Mouse (Mus musculus) midbrain, embryonic 15.5 days (tissue): ENCODE data around the gene Oprd1. TPM values are rescaled to one million over a fixed set of nuclear protein-coding genes. Genes with fewer than 3 reads are reported as not detected.

Experiments used
- ATAC-seq: fragments of 200-750 bp; cut with Nextera tagmentation; replicated peaks from 2 replicates; pipeline ENCODE4 v1.8.0; 2017; ENCODE audit warnings: moderate TSS enrichment
- H3K27ac ChIP-seq: fragments of 300-500 bp; sonication (generic); 2 replicates; pipeline ENCODE4 v1.5.1; 2015; ENCODE audit warnings: mild to moderate bottlenecking, inconsistent platforms
- H3K27me3 ChIP-seq: fragments of 300-500 bp; sonication (generic); replicated peaks from 2 replicates; pipeline ENCODE4 v1.6.1; 2015; ENCODE audit warnings: inconsistent platforms
- H3K36me3 ChIP-seq: fragments of 300-500 bp; sonication (generic); replicated peaks from 2 replicates; pipeline ENCODE4 v1.6.1; 2015; ENCODE audit warnings: inconsistent platforms
- H3K4me1 ChIP-seq: fragments of 300-500 bp; sonication (generic); 2 replicates; pipeline ENCODE4 v1.6.1; 2015; ENCODE audit warnings: inconsistent platforms
- H3K4me2 ChIP-seq: fragments of 300-500 bp; sonication (generic); 2 replicates; pipeline ENCODE4 v1.6.1; 2015; ENCODE audit warnings: inconsistent platforms, mild to moderate bottlenecking, moderate library complexity
- H3K4me3 ChIP-seq: fragments of 300-500 bp; sonication (generic); 2 replicates; pipeline ENCODE4 v1.5.1; 2015; ENCODE audit warnings: mild to moderate bottlenecking, inconsistent platforms
- H3K9ac ChIP-seq: fragments of 300-500 bp; sonication (generic); 2 replicates; pipeline ENCODE4 v1.6.1; 2015; ENCODE audit warnings: mild to moderate bottlenecking, inconsistent platforms
- H3K9me3 ChIP-seq: fragments of 300-500 bp; sonication (generic); 2 replicates; pipeline ENCODE4 v1.6.1; 2016; ENCODE audit warnings: inconsistent platforms
- whole genome bisulfite sequencing: fragments of 180-500 bp; shearing (Covaris S2); methylation state at CpG from one replicate; pipeline ENCODE4 v1.1.7; 2015; ENCODE audit warnings: mixed read lengths; 5-methylcytosine and 5-hydroxymethylcytosine counted together
- polyA plus RNA-seq: library from polyadenylated mRNA; unstranded; fragments of >200 nt; fragmentation: Nextera tagmentation; extraction: Ambion mirVana; gene quantifications from 2 replicates; pipeline ENCODE4 v1.2.1, GENCODE M21; 2015

Gene Oprd1
- polyA plus RNA-seq, 1 experiment from 2014 or later = 0.48 TPM

- Histone ChIP-seq H3K9me3 (no peaks in the 10 kb centered on the region), H3K36me3 (no peaks in the 10 kb centered on the region), H3K27ac (no peak overlapping the region), H3K4me2 (no peak overlapping the region), H3K9ac (no peak overlapping the region), H3K4me3 (no peak overlapping the region), H3K4me1 (no peaks in the 10 kb centered on the region), H3K27me3 (no peaks in the 10 kb centered on the region)
- ATAC-seq = no peak
- 30% methylated on average over 3 of the region's 3 CpGs for WGBS
Measured at GRCm38 (mm10) chr4:132101152-132101551, 43.1 kb downstream of the Oprd1 start.

GRCm38 (mm10) chr4:132099548-132099947, 44.7 kb downstream of the Oprd1 start:
- ATAC-seq = no peak
- no peaks in the 10 kb centered on the region for H3K27me3 ChIP-seq
- H3K36me3 ChIP-seq = no peaks in the 10 kb centered on the region
- no peak overlapping the region for H3K27ac ChIP-seq
- no peaks in the 10 kb centered on the region for H3K4me1 ChIP-seq
- H3K9ac ChIP-seq = no peak overlapping the region
- no peak overlapping the region for H3K4me3 ChIP-seq
- no peaks in the 10 kb centered on the region for H3K9me3 ChIP-seq
- H3K4me2 ChIP-seq = no peak overlapping the region
- 74% methylated on average over 5 of the region's 5 CpGs for WGBS

- Histone ChIP-seq H3K4me3 (no peak overlapping the region), H3K4me2 (no peak overlapping the region), H3K36me3 (no peaks in the 10 kb centered on the region), H3K27ac (no peak overlapping the region), H3K9ac (no peak overlapping the region), H3K9me3 (no peaks in the 10 kb centered on the region), H3K4me1 (no peaks in the 10 kb centered on the region), H3K27me3 (no peaks in the 10 kb centered on the region)
- WGBS = 69% methylated on average over 7 of the region's 7 CpGs
- ATAC-seq = no peak
Measured at GRCm38 (mm10) chr4:132095043-132095442, 49.2 kb downstream of the Oprd1 start.

GRCm38 (mm10) chr4:132093928-132094327, 50.4 kb downstream of the Oprd1 start:
- no peaks in the 10 kb centered on the region for H3K9me3 ChIP-seq
- WGBS = 91% methylated on average over 5 of the region's 5 CpGs
- H3K4me2 ChIP-seq = no peak overlapping the region
- H3K27me3 ChIP-seq = no peaks in the 10 kb centered on the region
- no peak for ATAC-seq
- no peaks in the 10 kb centered on the region for H3K36me3 ChIP-seq
- H3K27ac ChIP-seq = no peak overlapping the region
- no peaks in the 10 kb centered on the region for H3K4me1 ChIP-seq
- H3K4me3 ChIP-seq = no peak overlapping the region
- no peak overlapping the region for H3K9ac ChIP-seq

- no peak overlapping the region for H3K9ac ChIP-seq
- H3K27ac ChIP-seq = no peak overlapping the region
- H3K4me1 ChIP-seq = no peaks in the 10 kb centered on the region
- no peak overlapping the region for H3K4me3 ChIP-seq
- ATAC-seq = no peak
- H3K4me2 ChIP-seq = no peak overlapping the region
- no peaks in the 10 kb centered on the region for H3K27me3 ChIP-seq
- 79% methylated on average over 6 of the region's 6 CpGs for WGBS
- no peaks in the 10 kb centered on the region for H3K36me3 ChIP-seq
- H3K9me3 ChIP-seq = no peaks in the 10 kb centered on the region
Measured at GRCm38 (mm10) chr4:132093136-132093535, 51.1 kb downstream of the Oprd1 start.

- no peaks in the 10 kb centered on the region for H3K27me3 ChIP-seq
- H3K9me3 ChIP-seq = no peaks in the 10 kb centered on the region
- H3K36me3 ChIP-seq = no peaks in the 10 kb centered on the region
- no peak overlapping the region for H3K4me3 ChIP-seq
- no peak for ATAC-seq
- H3K27ac ChIP-seq = no peak overlapping the region
- 20% methylated on average over 7 of the region's 7 CpGs for WGBS
- no peak overlapping the region for H3K4me2 ChIP-seq
- H3K4me1 ChIP-seq = no peaks in the 10 kb centered on the region
- no peak overlapping the region for H3K9ac ChIP-seq
Measured at GRCm38 (mm10) chr4:132088921-132089320, 55.4 kb downstream of the Oprd1 start.

GRCm38 (mm10) chr4:132085114-132085513, 59.2 kb downstream of the Oprd1 start:
- H3K4me3 ChIP-seq = no peak overlapping the region
- WGBS = 78% methylated on average over 7 of the region's 7 CpGs
- ATAC-seq = no peak

GRCm38 (mm10) chr4:132080492-132080983, 63.7 kb downstream of the Oprd1 start:
- ATAC-seq = no peak

More at GRCm38 (mm10) chr4:132085114-132085513, 59.2 kb downstream of the Oprd1 start:
- no peaks in the 10 kb centered on the region for H3K4me1 ChIP-seq
- no peak overlapping the region for H3K9ac ChIP-seq
- H3K27me3 ChIP-seq = 0 out of 2 replicates have a peak, but pooled peaks cover 1% of the 10 kb centered on the region
- no peak overlapping the region for H3K4me2 ChIP-seq
- H3K36me3 ChIP-seq = no peaks in the 10 kb centered on the region
- H3K9me3 ChIP-seq = no peaks in the 10 kb centered on the region
- no peak overlapping the region for H3K27ac ChIP-seq

GRCm38 (mm10) chr4:132079555-132080275, 64.6 kb downstream of the Oprd1 start:
- Histone ChIP-seq H3K27me3 (peaks cover 10% of the 10 kb centered on the region), H3K4me1 (peaks cover 14% of the 10 kb centered on the region), H3K27ac (no peak overlapping the region), H3K9me3 (no peaks in the 10 kb centered on the region), H3K4me3 (no peak overlapping the region), H3K36me3 (no peaks in the 10 kb centered on the region), H3K4me2 (no peak overlapping the region), H3K9ac (no peak overlapping the region)
- no peak for ATAC-seq
- WGBS = 10% methylated on average over 19 of the region's 19 CpGs

More at GRCm38 (mm10) chr4:132080492-132080983, 63.7 kb downstream of the Oprd1 start:
- WGBS = 65% methylated on average over 4 of the region's 4 CpGs
- H3K4me1 ChIP-seq = peaks cover 8% of the 10 kb centered on the region; the same call in 1 of the 2 replicates
- H3K9me3 ChIP-seq = no peaks in the 10 kb centered on the region
- no peak overlapping the region for H3K4me2 ChIP-seq
- H3K4me3 ChIP-seq = no peak overlapping the region
- peaks cover 10% of the 10 kb centered on the region for H3K27me3 ChIP-seq
- H3K9ac ChIP-seq = no peak overlapping the region
- H3K27ac ChIP-seq = no peak overlapping the region
- no peaks in the 10 kb centered on the region for H3K36me3 ChIP-seq

- Histone ChIP-seq H3K36me3 (no peaks in the 10 kb centered on the region), H3K9ac (no peak overlapping the region), H3K4me2 (no peak overlapping the region), H3K27me3 (peaks cover 18% of the 10 kb centered on the region), H3K4me3 (no peak overlapping the region), H3K9me3 (no peaks in the 10 kb centered on the region), H3K27ac (no peak overlapping the region), H3K4me1 (peaks cover 22% of the 10 kb centered on the region)
- 61% methylated on average over 7 of the region's 7 CpGs for WGBS
- ATAC-seq = no peak
Measured at GRCm38 (mm10) chr4:132078296-132078714, 66.0 kb downstream of the Oprd1 start.

GRCm38 (mm10) chr4:132077445-132077844, 66.8 kb downstream of the Oprd1 start:
- WGBS = 65% methylated on average over 7 of the region's 7 CpGs
- H3K27ac ChIP-seq = no peak overlapping the region
- peaks cover 19% of the 10 kb centered on the region for H3K27me3 ChIP-seq
- H3K9me3 ChIP-seq = no peaks in the 10 kb centered on the region
- H3K4me2 ChIP-seq = no peak overlapping the region
- peaks cover 22% of the 10 kb centered on the region for H3K4me1 ChIP-seq
- no peak overlapping the region for H3K4me3 ChIP-seq
- H3K36me3 ChIP-seq = no peaks in the 10 kb centered on the region
- ATAC-seq = no peak
- H3K9ac ChIP-seq = no peak overlapping the region

GRCm38 (mm10) chr4:132076480-132077405, 67.5 kb downstream of the Oprd1 start:
- Histone ChIP-seq H3K27me3 (peaks cover 19% of the 10 kb centered on the region), H3K4me1 (peaks cover 22% of the 10 kb centered on the region), H3K9ac (no peak overlapping the region), H3K9me3 (no peaks in the 10 kb centered on the region), H3K4me3 (no peak overlapping the region), H3K36me3 (no peaks in the 10 kb centered on the region), H3K27ac (no peak overlapping the region), H3K4me2 (0 out of 2 replicates have a peak overlapping the region, but pooled peaks have one; percentile 3)
- no peak for ATAC-seq
- 24% methylated on average over 20 of the region's 20 CpGs for WGBS
